Mouse (Mus musculus) cerebellum, postnatal 25 days (tissue): ENCODE measurements around the gene Ssrp1.
A peak's percentile ranks its signal among the peaks of the same experiment; 100 is the strongest.

ENCODE experiments used
- DNase-seq, 2 experiments: peaks; one replicate each; pipeline ENCODE4 v3.0.0; 2021; ENCODE audit warnings: mixed read lengths in 2 of 2

Ssrp1 gene

GRCm38 (mm10) chr2:85038336-85038735 is 1.3 kb downstream of the Ssrp1 start:
- DNase-seq: no peak

GRCm38 (mm10) chr2:85043623-85044022 is 6.6 kb downstream of the Ssrp1 start:
- no peak for DNase-seq

GRCm38 (mm10) chr2:85046222-85046621 is 9.2 kb downstream of the Ssrp1 start:
- DNase-seq: no peak

GRCm38 (mm10) chr2:85047081-85047480 is 10.0 kb downstream of the Ssrp1 start:
- DNase-seq: no peak

GRCm38 (mm10) chr2:85047596-85048167 is 10.6 kb downstream of the Ssrp1 start, which contains the start of gene Tnks1bp1:
Gene Tnks1bp1, plus strand, starts transcription at chr2:85048022.
- DNase-seq: peak; percentile 92 to 94

- peak; percentile 62 to 67 for DNase-seq
Observed at GRCm38 (mm10) chr2:85048168-85048751, 11.2 kb downstream of the Ssrp1 start.

- no peak for DNase-seq
Observed at GRCm38 (mm10) chr2:85049277-85049676, 12.2 kb downstream of the Ssrp1 start.

GRCm38 (mm10) chr2:85050001-85050634 is 13.1 kb downstream of the Ssrp1 start:
- peak in 1 of 2 experiments; percentile 26 for DNase-seq

- DNase-seq: peak in 1 of 2 experiments; percentile 32
Observed at GRCm38 (mm10) chr2:85050746-85051145, 13.7 kb downstream of the Ssrp1 start.

- no peak for DNase-seq
Observed at GRCm38 (mm10) chr2:85053192-85053816, 16.3 kb downstream of the Ssrp1 start.

- no peak for DNase-seq
Observed at GRCm38 (mm10) chr2:85056711-85057110, 19.7 kb downstream of the Ssrp1 start.

- no peak for DNase-seq
Observed at GRCm38 (mm10) chr2:85059677-85060076, 22.6 kb downstream of the Ssrp1 start.

GRCm38 (mm10) chr2:85060591-85061060 is 23.6 kb downstream of the Ssrp1 start:
- DNase-seq: no peak

- DNase-seq: no peak
Observed at GRCm38 (mm10) chr2:85061107-85061541, 24.1 kb downstream of the Ssrp1 start.

GRCm38 (mm10) chr2:85065141-85065875 is 28.3 kb downstream of the Ssrp1 start:
- no peak for DNase-seq

GRCm38 (mm10) chr2:85066937-85067336 is 29.9 kb downstream of the Ssrp1 start:
- DNase-seq: no peak

- DNase-seq: no peak
Observed at GRCm38 (mm10) chr2:85067903-85068625, 31.0 kb downstream of the Ssrp1 start.

GRCm38 (mm10) chr2:85068626-85069025 is 31.6 kb downstream of the Ssrp1 start:
- no peak for DNase-seq

- no peak for DNase-seq
Observed at GRCm38 (mm10) chr2:85070086-85070485, 33.1 kb downstream of the Ssrp1 start.

GRCm38 (mm10) chr2:85071921-85072320 is 34.9 kb downstream of the Ssrp1 start:
- DNase-seq: no peak

- no peak for DNase-seq
Observed at GRCm38 (mm10) chr2:85073751-85074150, 36.7 kb downstream of the Ssrp1 start.
